Mouse (Mus musculus): ENCODE measurements around the gene Slc17a3.

Gene Slc17a3

DNA sequence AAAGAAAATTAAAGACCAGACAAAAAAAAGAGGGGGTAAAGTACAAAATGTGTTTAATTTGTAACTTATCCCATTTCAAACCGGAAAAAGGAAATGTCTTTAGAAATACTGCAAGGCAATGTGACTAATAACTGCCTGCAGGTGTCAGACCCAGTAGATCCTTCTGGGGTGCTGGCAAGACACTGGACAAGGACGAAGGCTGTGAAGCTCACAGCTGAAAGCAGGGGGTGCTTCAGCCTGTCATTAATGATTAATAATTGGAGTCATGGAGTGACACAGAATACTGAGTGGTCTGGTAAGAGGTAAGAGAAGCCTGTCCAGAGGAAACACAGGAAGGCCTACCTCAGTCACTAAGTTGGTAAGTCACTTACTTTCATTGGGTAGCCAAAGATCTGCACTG lies at the start of gene Slc17a3:
Gene Slc17a3 (plus strand): TSS at position 127 of the 400 bp plus-strand sequence.
- DNase-seq (ENCODE audit: extremely low spot score, low read depth, low spot score): no peak

DNA sequence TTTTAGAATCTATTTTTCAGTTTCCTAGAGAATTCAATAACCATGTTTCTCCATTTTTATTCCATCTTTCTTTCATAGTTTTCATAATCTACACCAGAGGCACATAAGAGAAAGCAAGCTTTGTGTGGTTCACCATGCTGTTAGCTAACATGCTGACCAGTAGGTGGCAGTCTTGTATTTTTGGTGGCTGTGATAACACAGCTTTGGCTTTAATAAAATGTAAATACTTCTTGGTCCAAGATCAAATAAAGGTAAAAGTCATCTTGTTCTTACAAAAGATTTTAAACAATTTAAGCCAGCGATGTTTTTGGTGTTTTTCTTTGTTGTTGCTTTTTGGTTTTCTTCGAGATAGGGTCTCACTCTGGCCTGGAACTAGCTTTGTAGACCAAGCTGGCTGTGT lies 46.7 kb upstream of the Slc17a3 start:
- peak; percentile 54 for DNase-seq (ENCODE audit: extremely low spot score, low read depth, low spot score)

DNA sequence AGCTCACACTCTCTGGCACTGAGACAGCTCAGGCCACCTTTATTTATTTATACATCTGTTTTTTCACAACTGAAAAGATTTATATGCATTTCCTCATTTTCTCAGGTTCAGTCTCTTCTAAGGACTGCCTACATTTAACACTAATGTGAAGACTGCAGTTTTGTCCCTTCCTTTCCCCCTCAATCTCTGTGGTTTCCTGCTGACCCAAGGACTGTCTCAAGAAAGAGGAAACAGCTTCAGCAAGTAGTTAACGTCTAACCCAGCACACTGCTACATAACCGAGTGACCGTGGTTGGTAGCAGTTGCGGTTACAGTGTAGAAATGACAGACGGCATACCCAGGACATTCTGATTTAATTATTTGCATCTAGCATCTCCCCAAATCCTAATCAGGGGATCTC lies 39.8 kb upstream of the Slc17a3 start:
- no peak for DNase-seq (ENCODE audit: extremely low spot score, low read depth, low spot score)

DNA sequence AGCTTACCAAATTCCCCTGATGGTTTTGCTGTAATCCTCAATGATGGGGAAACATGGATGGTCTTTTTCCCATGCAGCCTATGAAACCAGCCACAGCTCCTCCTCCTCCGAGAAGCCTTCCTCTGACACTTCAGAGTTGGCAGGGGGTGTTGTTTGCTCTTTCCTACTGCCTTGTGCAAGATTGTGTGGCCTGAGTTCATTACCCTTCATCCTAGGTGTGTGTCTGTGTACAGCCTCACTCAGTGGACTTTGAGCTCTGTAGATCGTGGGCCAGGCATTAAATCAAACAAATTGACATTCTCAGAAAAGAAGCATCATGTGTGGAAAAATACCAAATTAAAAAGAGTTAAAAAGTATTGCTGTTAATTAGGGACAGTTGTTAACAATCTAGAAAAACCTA lies 34.7 kb upstream of the Slc17a3 start:
- DNase-seq (ENCODE audit: extremely low spot score, low read depth, low spot score): no peak

DNA sequence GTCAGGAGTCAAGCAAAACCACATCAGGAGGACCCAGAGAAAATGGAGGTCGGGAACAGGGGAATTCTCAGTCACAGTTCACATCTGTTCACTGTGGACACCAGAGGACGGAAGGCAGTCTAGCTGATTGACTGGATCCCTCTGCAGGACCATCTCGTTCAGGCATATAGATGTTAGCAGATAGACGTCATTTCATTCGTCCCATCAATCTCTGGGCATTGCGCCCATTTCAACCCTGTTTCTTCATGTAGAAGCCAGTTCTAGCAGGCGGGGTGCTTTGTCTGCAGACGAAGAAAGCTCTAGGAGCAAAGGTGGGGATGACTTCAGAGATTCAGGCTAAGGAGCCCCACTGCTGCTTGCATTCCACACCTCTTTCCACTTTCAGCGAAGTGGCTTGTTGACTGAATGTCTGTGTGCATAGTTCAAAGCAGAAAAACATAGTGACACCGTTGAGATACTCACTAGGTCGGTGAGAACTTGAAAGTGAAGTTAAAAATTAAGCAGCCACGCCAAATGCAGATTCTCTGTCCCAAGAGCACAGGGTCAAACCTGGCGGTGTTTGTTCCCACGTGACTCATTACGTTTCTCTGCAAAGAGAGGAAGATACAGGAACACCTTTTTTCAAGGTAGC lies 32.7 kb upstream of the Slc17a3 start, which contains the start of gene Slc17a2:
Gene Slc17a2 (plus strand): TSS at position 572 of the 631 bp plus-strand sequence.
- DNase-seq (ENCODE audit: extremely low spot score, low read depth, low spot score): no peak

DNA sequence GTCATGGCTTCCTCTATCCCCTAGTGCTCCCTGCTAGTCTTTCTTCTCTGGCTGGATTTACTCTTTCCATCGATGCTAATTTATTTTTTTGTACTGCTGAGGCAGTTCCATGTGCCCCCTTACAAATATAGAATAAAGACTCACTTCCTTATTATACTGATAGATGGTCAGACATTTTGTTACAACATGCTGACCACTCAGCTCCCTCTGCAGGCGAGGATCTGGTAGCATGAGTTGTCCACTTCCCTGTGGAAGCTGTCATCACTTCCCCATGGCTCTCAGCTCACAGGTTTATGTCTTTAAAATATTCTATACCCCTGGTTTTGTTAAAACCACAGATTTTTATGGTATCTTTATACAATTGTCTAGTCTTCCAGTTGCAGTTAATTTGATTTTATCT lies 23.1 kb upstream of the Slc17a3 start:
- no peak for DNase-seq (ENCODE audit: extremely low spot score, low read depth, low spot score)

DNA sequence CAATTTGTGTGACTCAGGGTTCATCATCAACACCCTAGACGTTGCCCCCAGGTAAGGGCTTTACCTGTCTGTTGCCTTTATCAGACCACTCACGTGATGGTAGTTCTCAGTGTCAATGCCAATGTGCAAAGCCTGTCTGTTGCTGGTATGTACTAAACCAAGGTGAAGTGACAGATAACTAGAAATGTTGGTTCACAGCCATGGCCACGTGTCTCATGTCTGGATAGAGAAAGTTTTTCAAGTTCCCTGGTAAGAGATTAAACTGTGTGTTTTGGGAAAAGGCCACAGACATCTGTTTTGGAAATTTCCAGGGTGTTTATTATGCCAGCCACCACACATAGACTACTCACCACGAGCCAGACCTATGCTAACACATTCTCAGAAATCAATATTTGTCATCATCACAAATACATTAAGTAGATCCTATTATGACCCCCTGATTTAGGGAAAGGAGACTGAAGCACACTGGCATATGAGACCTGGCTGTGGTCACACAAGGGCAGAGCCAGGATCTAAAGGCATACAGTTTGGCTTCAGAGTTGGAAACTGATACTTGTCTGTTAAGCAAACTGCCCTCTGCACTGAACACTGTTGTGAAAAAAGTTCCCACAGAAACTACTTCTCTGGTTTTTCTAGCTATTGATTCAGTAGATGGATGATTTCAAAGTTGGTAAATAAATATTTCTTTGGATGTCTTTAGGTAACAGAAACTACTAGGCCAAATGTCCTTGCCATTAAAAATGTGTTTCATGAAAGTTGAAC lies 18.9 kb upstream of the Slc17a3 start:
- no peak for DNase-seq (ENCODE audit: extremely low spot score, low read depth, low spot score)

DNA sequence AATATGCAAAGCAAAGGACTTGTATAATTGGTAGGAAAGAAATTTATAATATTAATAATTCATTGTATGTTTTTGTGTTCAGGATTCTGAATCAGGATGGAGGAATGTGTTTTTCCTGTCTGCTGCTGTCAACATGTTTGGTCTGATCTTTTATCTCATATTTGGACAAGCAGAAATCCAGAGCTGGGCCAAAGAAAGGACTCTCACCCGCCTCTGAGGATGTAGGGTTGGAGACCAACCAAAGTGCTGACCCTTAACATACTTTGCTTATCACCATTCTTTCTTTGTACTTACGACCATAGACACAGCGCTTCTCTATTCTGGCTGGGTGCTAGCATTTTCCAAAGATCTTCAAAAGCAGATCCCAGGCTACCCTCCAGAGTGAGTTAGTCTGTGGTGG lies 17.0 kb upstream of the Slc17a3 start:
- no peak for DNase-seq (ENCODE audit: extremely low spot score, low read depth, low spot score)

DNA sequence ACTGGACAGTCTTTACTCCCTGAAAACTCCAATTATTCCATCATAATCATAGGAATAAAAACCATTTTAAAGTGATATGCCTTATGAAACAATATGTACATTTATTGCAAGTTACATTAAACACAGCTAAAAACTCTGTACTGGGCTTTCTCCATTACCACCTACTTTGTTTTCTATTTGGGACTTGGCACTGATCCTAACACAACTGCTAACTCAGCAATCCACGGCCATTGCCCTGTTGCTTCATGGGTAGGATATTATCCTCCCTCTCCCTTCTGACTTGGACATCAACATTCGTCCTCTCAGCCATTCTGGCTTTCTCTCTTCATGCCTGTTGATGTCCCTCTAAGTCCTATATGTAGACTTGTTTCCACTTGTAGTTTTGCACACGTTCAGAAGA lies 12.6 kb upstream of the Slc17a3 start:
- DNase-seq (ENCODE audit: extremely low spot score, low read depth, low spot score): no peak

DNA sequence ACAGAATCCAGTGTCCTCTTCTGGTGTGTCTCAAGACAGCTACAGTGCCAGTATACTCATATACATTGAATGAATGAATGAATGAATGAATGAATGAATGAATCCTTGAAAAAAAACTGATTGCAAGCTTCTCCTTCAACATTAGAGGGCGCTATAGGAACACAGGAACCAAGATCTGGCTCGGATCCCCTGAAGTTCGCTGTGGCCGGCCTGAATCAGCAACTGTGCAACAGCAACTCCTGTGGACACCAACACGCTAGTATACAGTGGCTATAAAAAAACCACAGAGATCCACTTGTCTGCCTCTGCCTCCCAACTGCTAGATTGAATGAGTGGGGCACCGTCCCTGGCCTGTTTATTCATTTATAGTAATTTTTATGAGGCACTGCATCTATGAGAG lies 6.2 kb upstream of the Slc17a3 start:
- no peak for DNase-seq (ENCODE audit: extremely low spot score, low read depth, low spot score)

DNA sequence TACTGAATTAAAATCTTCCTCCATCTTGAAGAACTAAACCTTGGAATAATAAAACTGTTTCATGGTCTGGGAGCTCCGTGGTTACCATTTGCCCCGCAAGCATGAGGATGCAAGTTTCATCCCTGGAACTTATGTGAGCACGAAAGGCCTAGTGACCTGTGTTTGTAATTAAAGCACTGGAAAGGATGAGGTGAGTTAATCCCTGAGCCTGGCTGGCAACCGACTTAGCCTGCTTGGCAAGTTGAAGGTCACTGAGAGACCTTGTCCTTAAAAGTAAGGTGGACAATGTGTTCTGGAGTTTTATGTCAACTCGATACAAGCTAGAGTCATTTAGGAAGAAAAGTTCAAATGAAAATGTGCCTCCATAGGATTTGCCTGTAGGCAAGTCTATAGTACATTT lies 4.4 kb upstream of the Slc17a3 start:
- no peak for DNase-seq (ENCODE audit: extremely low spot score, low read depth, low spot score)

DNA sequence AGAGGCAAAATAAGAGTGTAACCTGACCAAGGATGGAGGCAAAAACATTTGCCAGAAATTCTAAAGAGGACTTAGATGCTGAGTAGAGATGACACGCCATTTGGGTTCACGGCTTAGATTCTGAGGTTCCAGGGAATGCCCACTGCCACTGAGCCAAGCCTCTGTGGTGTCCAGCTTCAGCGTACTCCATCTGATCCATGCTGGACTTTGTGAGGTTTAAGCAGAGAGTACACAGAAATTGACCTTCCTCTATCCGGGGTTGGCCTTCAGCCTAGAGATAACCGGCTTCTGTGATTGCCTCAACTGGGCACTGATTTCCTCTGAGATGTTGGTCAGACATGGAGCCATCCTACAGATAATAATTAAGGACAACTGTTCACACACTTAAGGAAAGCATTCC lies 2.6 kb upstream of the Slc17a3 start:
- DNase-seq (ENCODE audit: extremely low spot score, low read depth, low spot score): no peak

DNA sequence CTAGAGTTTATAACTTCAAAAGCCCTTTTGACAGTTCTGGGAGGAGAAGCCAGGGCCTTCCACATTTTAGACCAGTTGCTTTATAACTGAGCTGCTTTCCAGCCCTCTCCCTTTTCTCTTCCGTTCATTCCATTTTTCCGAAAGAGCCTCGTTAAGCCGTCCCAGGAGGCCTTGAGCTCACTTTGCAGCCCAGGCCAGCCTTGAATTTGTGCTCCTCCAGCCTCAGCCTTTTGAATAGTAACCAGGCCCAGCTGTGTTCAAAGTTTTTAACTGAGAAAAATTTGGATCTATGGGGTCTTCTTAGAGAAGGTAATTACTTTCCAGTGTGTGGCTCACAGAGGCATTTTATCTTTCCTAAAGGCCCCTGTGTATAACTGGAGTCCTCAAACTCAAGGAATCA lies 6.6 kb downstream of the Slc17a3 start:
- no peak for DNase-seq (ENCODE audit: extremely low spot score, low read depth, low spot score)

DNA sequence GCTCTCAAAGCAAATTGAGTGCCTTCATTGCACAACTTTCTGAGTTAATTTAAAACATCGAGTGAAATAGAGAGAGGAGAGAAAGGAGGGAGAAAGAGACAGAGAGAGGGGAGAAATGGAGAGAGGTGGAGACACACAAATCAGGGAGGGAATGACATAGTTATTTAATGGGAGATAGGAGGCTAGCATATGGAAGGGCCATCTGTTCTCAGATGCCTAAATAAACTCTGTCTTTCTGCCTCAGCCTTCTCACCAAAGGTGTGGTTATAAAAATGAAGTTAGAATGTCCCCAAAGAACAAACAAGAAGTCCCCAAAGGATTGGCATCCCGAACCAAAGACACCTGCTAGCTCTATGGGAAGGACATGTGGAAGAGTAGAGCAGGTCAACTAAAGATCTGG lies 10.1 kb downstream of the Slc17a3 start:
- no peak for DNase-seq (ENCODE audit: extremely low spot score, low read depth, low spot score)

DNA sequence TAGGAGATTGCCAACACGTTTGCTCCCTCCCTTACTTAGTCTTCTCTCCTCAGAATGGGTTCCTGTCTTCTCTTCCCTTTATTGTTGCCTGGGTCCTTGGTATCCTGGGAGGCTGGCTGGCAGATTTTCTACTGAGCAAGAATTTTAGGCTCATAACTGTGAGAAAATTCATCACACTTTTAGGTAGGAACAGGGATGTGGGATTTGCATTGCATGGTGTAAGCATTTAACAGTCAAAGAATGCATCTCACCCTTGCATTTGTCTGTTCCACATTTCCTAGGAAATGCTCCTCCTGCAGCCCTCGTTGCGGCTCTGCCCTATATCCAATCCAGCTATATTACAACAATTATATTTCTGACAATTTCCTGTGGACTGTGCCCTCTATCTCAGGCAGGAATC lies 17.2 kb downstream of the Slc17a3 start:
- DNase-seq (ENCODE audit: extremely low spot score, low read depth, low spot score): no peak

DNA sequence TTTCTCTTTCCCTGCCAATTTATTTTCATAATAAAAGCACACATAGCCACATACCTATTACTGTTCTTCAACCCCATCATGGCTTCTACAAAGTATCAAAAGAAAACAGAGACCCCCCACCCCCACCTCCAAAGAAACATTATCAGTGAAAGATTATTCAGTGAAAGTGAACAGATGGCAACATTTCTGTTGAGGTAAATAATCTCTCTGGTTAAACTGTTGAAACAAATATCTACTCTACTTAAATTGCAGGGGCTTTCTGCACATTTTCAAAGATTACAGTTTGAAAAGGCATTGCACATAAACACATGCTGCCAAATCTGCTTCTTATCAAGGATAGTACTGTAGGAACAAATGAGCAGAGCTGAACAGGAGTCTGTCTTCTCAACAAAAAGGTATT lies 22.6 kb downstream of the Slc17a3 start:
- DNase-seq (ENCODE audit: extremely low spot score, low read depth, low spot score): no peak

DNA sequence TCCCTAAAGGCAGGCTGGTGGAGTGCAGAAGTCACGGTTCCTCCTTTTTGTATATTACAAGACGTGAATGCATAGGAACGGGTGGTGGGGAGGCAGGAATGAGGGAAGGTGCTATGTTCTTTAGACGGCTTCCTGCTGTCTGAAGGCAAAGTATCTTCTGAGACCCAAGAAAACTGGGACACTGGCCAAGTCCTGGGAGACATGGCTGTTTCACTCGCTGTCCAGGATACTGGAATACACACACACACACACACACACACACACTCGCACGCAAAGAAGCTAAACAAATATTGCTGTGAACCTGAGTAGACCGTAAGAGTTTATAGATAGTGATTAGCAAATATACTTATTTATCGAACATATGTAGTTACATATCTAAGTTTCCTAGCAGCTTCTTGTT lies 25.5 kb downstream of the Slc17a3 start:
- DNase-seq (ENCODE audit: extremely low spot score, low read depth, low spot score): no peak

DNA sequence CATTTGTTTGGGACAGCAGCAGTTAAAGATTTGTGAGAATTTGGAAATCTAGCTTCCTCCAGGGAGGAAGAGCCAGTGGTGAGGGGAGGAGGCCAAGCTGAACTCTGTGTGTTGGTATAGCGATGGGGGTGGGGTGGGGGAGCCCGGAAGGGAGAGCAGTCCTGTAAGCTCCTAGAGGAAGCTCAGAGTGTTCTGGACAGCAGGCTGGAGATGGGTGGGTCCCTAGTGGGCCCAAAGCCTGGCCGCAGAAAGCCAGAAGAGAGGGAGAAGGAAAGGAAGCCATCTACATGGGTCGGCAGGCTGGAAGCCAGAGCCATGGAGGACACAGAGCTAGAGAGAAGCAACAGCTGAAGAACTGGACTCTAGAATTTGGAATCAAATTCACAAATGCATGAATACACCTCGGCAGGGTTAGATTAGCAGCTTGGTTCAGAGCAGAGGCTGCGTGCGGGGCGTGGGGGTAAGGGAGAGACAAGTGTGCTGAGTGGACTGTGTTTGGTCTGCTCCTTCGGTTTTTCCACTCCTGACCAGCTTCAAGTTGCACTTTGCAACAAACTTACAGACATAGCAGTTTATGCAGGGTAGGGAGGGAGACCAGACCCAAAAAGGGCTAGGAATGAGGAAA lies 27.0 kb downstream of the Slc17a3 start:
- DNase-seq (ENCODE audit: extremely low spot score, low read depth, low spot score): no peak

DNA sequence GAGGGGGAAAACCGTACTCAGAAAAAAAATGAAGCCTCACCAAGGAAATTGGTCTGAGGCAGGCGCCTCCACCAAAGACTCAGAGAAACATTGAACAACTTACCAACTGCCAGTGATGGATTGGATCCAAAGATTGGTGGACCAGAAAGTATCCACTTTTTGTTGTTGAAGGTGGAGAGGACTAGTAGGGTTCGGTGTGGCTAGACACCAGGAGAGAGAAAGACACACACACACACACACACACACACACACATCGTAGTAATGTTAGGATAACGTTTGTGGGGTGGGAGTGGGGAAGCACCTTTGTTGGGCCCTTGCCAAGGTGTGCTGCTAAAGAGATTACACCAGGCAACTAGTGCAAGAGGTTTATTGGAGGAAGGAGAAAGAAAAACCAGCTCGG lies 27.8 kb downstream of the Slc17a3 start:
- DNase-seq (ENCODE audit: extremely low spot score, low read depth, low spot score): no peak

DNA sequence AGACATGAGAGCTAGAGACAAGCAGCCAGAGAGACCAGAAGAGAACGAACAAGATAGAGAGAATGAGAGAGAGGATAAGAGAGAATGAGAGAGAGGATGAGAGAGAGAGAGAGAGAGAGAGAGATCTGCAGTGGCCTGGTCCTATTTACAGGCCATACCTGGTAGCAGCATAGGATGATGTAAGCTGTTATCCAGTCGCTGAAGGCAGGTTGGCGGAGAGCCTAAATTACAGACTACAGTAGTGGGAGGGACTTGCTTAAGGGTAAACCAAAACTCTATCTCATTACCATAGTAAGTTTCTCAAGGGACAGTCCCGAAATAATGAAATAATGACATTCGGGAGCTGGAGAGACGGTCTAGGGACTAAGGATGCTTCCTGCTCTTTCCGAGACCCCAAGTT lies 28.2 kb downstream of the Slc17a3 start, which contains the start of gene Slc17a1:
Gene Slc17a1 (plus strand): TSS at position 346 of the 400 bp plus-strand sequence.
- no peak for DNase-seq (ENCODE audit: extremely low spot score, low read depth, low spot score)

DNA sequence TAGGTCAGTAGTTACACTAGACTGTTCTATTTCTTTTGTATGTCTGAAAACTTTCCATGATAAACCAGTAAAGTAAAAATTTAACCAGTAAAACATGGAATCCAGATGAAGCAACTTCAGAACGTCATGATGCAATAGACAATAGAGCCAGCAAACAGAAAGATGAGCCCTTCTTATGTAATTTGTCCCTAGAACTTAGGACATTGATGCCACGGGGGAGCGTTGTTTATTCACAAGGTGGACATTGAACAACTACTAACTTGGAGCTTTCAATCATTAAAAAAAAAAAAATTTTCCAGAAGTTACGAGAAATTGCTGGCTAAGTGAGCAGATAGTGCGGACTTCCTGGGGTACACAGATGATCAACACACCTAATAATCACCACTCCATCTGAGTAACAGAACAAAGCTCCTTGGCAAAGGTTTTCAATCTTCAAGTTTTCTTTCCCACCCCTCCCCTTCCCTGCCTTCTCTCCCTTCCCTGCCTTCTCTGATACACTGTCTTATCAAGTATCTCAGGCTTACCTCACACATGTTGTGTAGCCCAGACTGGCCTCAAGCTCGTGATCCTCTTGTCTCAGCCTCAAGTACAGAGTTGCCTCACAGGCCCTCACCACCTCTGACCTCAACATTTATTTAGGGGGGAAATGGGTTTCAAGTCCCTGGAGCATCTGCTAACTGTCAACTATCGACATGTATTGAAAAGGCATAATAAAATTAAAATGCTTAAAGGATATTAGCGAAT lies 29.7 kb downstream of the Slc17a3 start:
- DNase-seq (ENCODE audit: extremely low spot score, low read depth, low spot score): no peak

DNA sequence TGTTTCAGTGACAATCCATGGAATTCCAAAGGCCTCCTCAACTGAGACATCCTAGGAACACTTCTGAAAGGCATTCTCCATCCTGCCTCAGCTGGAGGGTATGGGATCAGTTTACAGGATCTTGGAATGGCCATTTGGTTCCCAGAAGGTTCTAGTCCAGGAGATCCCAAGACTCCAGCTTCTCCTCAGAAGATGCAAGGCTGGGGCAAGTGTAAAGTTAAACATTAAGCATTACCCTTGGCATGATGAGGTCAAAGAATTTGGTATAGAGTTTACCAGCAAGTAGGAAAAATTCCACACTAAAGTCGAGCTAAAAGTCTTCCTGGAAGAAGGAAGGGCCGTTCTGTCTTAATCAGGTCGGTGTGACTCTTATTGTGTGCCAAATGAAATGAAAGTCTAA lies 30.8 kb downstream of the Slc17a3 start:
- no peak for DNase-seq (ENCODE audit: extremely low spot score, low read depth, low spot score)

All from hindlimb bud, embryonic 11.5 days (tissue).